Mouse (Mus musculus): ENCODE measurements around the gene Tnfrsf13b.
"Not testable (repeated sequence)": the region's sequence is repeated elsewhere in the genome, so short reads cannot be mapped to it uniquely, and the experiment has no call there.

DNA sequence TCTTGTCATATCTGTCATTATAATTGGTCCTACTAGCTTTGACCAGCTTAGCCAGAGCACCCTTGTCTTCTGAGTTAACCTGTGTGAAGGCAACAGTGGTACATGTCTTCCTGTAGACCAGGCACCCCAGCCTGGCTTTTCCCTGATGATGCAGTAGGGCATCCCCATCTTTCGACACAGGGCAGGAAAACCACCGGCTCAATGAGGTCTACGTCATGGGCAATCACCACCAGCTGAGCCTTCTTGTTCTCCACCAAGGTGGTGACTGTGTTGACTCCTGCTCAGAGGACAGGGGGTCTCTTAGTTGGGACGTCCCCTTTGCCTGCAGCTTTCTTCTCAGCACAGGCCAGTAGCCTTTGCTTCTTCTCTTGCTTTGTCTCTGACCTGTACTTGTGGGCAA is 4.1 kb downstream of the Tnfrsf13b start:
- not testable (repeated sequence) for TF ChIP-seq GATA1, TAL1 (IDR thresholded peaks at IDR 0.05; ENCODE audit: low read length)

Data from erythroblast, embryonic 14.5 days (primary cell).